Mouse (Mus musculus): Measurements from ENCODE around the gene Pnliprp2.

Pnliprp2 gene

DNA sequence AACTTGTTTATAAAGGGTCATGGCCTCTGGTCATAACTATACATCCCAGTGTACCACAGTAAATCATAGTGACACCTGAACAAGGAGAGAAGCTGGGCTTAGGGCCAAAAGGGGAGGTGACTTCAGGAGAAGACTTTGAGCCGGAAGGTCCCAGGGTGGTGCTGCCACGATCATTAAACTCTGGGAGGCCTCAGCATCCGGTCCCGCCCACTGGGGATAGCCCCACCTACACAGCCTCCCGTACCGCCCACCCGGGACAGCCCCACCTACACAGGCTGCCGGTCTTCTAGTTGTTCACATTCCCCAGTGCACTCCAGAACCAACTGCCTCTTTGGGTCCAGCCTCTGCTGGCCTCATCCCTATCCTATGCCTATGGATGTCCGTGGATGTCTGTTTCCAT, at the start of gene Pnliprp2:
Gene Pnliprp2 (plus strand): TSS at position 297 of the 400 bp plus-strand sequence.
- no peak for DNase-seq (ENCODE audit: low spot score)

DNA sequence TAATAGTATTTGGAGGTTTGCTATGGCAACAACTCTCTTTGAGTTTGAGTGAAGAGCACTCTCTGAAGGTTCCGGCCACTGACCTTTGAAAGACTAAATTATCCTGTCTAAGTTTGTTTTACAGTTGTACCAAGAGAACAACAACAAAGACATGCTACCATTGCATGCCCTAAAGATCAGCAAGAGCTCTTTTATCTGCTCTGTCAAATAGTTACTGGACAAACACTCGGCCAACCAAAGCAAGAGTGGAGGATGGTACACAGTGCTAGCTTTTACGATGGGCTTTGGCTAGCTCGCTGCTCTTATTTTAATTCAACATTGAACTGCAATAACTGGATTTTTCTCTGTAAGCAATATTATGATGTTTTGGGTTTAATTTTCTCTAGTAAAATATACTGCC, 41.6 kb upstream of the Pnliprp2 start:
- DNase-seq (ENCODE audit: low spot score), result no peak

DNA sequence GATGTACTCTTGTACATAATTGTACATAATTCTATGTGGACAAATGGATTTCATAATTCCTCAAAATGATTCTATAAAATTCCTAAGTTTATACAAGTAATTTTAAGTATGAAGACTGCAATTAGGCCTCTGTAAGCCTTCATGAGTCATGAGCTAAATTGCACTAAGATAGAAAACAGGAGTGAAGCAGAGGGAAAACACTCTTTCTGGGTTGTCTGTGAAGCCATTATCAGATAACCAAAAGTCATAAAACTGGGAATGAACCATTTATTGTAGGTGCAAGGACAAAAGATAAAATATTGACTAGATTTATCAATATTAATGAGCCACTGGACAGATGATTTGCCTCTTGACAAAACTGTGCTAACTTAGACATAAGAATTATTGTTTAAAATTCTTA, 39.1 kb upstream of the Pnliprp2 start:
- DNase-seq (ENCODE audit: low spot score), result no peak

DNA sequence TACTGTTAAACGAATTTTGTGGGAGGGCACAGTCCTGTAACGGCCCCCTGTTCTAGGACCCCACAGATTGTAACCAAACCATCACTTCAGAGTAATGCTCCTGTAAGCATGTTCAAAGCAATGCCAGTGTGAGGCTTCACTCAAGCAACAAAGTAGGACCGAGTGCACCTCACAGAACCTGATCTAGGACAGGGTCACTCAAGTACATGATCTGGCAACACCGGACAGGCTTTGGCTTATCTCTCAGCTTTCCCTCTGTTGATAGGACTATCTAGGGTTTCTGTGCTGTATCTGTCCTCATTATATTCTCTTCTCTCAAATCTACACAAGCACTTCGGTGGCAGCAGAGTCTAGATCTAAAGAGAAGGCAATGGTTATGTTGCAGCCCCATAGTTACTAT, 33.0 kb upstream of the Pnliprp2 start:
- no peak for DNase-seq (ENCODE audit: low spot score)

DNA sequence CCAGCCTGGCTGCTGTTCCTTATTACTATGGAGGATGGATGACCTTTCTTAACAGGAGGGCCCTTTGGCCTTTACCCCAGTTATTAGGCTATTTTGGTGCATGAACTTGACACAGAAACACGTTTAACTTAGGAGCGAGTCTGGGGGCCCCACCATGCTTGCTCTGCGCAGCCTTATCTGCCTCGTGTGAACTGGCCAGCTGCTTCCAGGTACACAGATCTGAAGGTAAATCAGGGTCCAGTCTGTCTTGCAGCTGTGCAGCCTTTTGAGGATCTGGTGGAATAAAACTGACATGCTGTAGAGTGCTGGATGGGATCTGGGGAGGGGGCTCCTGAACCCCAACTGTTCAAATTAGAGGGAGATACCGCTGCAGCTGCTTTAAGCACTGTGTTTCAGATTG, 31.8 kb upstream of the Pnliprp2 start:
- DNase-seq (ENCODE audit: low spot score), result no peak

DNA sequence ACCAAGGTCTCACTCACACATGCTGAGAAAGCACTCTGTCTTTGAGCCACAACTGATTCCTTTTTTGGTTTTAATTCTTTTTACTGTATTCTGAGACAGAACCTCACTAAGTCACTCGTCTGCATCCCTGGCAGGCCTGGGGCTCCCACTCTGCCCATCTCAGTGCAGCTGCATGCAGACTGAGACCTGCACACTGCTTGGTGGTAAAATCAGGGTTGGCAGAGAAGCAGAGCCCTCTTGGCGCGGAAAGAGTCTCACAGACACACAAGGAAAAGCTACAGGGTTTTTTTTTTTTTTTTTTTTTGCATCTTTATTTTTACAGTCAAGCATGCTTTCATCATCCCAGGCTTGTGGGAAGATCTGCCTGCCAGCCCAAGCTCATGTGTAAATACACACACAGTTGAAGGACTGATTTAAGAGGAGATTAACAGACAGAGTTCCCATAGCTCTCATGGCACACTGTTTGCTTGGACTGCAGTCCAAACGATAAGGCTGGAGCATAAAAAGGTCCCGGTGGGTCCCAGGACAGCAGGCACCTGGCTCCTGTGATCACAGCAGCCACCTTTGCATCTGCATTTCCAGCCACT, 31.0 kb upstream of the Pnliprp2 start, which contains the start of gene Pnliprp1:
Gene Pnliprp1 (plus strand): TSS at position 443 of the 587 bp plus-strand sequence.
- peak; percentile 24 for DNase-seq (ENCODE audit: low spot score)

DNA sequence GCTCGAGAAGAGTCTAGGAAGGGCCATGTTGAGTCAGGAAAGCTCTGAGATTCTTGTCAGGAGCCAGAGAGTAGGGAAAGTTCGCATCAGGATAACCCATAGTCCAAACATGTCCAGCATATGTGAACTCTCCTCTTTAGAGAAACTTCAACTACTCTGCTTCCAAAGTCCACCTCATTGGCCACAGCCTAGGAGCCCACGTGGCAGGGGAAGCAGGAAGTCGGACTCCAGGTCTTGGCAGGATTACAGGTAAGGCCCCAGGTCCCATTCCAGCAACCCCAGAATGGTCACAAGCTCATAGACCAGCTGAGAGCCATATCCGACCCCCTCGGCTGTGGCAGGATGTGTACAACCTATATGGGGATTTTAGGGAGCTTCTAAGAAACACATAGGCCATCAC, 26.3 kb upstream of the Pnliprp2 start:
- DNase-seq (ENCODE audit: low spot score), result no peak

DNA sequence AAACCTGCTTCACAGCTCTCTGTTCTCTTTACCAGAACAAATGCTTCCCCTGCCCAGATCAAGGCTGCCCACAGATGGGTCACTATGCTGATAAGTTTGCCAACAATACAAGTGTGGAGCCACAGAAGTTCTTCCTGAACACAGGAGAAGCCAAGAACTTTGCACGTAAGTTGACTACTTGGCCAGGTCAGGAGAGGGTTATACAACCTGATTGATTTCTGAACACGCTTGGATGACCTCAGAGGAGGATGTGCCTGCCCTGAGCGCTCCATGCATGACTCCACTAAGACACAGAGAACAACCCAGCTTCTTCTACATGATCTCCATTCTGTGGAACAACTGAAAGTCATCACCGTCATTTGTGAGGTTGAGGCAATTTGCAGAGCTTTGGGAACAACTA, 21.4 kb upstream of the Pnliprp2 start:
- no peak for DNase-seq (ENCODE audit: low spot score)

DNA sequence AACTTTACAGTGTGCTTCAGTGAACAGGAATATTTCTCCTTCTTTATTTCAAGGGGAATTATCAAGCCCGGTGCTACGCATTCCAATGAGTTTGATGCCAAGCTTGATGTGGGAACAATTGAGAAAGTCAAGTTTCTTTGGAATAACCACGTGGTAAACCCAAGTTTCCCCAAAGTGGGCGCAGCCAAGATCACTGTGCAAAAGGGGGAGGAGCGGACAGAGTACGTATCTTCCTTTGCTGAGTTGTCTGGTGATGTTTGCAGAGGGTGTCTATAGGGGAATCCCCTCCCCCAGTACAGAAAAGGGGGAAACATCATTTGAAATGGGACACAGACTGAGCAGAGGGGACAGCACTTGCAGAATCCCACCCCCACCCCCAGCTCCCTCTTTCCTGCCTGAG, 18.5 kb upstream of the Pnliprp2 start:
- no peak for DNase-seq (ENCODE audit: low spot score)

DNA sequence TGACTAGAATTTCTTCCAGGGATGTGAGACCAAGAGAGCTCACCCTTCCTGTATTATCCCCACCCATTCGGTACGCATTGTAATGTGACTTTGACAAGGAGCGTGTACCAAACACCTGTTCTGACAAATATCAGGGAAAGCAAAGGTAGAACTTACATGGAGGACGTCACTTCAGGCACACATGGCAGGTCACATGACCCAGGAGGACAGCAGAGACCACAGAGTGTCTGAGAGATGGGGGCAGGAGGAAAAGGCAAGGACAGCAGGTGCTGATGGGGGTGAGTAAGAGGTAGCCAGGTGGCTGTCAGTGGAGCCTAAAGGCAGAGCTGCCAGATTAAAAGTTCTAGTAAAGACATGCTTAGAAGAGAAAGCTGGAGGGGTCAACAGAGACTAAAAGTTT, 16.8 kb upstream of the Pnliprp2 start:
- DNase-seq (ENCODE audit: low spot score), result no peak

DNA sequence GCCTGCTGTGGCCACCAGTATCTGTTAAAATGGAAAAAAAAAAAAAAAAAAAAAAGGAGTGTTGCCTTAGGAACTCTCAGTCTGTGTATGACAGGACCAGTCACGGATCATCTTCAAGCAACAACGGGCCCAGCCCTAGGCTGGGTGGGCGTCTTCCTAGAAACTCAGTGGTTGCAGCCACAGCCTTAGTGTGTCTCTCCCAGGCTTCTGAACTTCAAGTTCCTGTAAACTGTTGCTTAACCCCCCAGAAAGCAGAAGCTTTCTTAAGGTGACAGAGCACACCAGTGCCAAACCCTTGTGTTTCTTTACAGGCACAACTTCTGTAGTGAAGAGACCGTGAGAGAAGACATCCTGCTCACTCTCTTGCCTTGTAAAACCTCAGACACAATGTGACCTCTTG, 15.8 kb upstream of the Pnliprp2 start:
- DNase-seq (ENCODE audit: low spot score), result no peak

DNA sequence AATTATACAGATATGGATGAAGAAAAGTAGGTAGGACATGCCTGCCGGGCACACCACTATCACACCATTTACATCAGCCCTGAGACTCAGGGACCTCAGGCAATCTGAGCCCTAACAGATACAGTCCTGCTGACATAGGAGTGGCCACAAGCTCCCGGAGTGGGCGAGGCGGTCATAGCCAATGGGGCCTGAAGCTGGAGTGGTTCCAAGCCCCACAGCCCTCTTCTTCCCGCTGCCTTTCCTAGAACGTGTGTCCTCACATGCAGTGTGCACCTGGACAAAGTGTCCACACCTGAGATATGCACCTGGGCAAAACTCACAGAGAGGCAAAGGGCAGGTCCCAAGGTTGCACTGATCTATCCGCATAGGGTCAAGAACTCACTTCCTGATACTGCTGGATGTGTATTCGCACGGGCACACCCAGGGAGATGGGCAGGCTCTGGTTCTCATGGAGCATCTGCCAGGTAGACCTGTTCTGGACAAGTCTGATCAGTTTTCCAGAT, 12.0 kb upstream of the Pnliprp2 start:
- DNase-seq (ENCODE audit: low spot score), result no peak

DNA sequence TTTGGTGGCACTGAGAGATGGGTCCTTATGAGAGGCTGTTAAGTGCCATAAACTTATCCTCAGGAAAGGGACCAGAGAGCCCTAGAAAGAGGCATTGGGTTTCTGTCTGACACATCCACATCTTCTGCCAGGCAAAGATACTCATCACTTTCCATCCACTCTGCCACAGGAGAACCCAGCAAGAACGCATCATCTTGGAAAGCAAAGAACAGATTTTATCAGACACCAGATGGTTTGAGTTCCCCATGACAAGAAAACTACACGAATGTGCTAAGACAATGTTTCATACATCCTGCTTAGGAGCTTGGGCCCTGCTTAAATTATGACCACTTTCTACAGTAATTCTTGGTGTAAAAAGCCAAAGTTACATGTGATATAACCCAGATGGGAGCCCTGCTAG, 8.7 kb upstream of the Pnliprp2 start:
- DNase-seq (ENCODE audit: low spot score), result no peak

DNA sequence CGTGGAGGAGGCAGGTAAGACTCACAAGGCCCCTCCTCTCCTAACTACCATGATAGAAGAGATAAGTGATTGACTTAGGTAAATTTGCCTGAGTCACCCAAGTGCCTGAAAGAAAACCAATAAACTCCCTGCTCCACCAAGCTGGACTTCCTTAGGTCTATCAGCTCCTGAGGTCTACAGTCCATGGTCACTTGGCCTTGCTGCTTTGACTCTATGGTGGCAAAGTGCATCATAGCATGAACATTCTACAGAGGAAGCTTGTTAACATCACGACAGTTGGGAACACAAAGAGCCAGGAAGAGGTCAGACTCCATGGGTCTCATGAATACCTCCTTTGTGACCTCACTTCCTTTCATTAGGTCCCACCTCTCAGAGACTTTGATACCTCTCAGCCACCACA, 8.0 kb upstream of the Pnliprp2 start:
- DNase-seq (ENCODE audit: low spot score), result no peak

DNA sequence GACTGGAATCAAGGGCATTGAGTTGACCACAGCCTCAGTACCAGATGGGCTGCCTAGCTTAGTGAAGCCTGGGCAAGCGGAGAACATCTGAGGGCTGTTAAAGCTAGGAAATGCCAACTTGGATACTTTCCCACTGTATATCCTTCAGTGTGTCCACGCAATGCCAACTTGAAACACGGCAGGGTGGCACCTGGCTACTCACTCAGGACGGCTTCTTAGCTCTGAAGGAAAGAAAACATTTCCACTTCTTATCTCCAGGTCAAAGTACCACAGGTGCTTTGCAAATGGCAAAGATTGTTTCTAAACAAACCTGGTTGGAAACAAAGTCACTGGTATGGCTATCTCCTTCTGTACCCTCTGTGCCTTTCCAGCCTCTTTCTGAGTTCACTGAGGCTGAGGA, 648 bp upstream of the Pnliprp2 start:
- no peak for DNase-seq (ENCODE audit: low spot score)

DNA sequence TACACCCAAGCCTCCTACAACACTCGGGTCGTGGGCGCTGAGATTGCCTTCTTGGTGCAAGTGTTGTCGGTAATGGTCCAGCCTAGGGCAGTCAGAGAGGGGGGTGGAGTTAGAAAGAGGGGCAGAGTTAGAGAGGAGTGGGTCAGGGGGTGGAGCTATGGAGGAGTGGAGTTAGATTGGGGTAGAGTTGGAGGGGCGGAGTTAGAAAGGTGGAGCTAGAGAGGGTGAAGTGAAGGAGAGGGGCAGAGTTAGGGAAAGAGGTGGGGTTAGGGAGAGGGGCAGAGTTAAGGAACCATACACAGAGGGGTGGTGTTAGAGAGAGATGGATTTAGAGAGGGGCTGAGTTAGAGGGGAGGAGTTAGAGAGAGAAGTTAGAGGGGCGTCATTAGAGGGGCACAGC, 2.8 kb downstream of the Pnliprp2 start:
- DNase-seq (ENCODE audit: low spot score), result no peak

DNA sequence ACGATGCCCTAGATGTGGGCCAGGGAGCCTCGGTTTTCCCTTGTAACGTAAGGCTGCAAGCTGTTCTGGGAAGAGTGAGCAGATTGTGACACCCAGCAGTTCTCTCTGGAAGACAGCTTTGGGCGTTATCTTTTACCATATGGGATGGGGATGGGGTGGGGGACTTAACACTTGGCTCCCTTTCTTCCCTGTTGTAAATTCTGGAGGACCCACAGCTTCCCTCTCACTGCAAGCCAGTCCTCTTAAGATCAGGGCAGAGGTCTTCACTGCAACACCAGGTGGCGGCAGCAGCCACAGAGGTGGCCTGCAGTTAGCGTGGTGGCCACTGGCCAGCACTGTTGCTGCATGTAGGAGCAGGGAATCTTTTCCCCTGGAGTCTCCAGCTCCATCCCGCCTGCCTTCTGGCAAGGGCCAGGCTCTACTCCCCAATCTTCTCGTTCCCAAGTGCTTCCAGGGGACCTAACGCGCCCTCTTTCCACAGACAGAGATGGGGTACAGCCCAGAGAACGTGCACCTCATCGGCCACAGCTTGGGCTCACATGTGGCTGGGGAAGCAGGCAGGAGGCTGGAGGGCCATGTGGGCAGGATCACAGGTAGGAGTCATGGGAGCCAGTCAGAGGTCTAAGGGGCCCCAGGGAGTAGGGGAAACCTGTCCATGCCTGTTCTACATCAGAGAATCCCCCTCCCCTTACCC, 3.5 kb downstream of the Pnliprp2 start:
- DNase-seq (ENCODE audit: low spot score), result peak; percentile 72

DNA sequence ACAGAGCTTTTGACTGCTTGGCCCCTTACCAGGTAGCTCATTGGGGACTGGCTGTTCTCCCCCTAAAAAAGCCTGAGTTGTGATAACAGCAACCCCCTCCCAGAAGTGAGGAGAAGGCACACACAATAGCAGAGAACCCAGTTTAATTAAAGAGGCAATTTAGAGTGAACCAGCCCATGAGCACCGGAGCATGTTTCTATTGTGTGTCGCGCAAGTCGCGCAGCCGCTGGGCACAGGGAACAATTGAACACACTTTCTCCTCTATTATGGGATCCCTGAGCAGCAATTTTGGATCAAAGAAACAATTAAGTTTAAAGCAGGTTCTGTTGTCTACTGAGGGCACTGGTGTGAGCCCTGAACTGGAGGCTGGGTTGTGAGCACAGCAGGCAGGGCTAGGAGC, 7.8 kb downstream of the Pnliprp2 start:
- no peak for DNase-seq (ENCODE audit: low spot score)

DNA sequence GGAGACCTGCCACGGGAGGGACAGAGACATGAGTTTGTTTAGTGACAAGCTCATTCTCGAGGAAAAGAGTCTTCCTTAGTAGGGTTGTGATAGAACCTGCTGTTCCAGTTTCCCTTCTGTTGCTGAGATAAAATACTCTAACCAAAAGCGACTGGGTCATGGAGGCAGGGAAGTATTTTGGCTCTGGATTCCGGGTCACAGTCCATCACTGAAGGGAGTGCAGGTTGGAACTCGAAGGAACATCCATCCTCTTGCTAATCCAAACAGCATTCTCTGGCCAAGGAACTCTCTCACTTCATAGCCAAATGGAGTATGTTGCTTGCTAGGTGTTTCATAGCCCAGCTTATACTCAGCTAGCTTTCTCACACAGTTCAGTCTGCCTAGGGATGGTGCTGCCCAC, 16.9 kb downstream of the Pnliprp2 start:
- no peak for DNase-seq (ENCODE audit: low spot score)

DNA sequence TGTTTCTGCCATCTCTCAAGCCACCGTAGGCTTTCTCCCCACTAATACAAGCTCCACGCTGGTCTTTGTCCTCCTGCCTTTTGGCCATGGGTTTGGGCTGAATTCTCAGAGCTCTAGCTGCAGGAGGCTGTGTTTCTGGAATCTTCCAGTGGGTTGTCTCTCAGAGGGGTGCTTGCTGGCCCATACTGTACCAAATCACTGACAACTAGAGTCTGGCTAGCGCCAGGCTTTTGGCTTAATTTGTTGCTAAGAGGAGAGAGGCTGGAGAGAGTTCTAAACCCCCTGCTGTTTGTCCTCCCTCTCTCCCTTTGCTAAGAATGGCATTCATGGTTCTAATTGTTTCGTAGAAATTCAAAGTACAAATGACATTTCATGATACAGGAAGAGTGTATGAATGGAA, 22.0 kb downstream of the Pnliprp2 start:
- DNase-seq (ENCODE audit: low spot score), result no peak

DNA sequence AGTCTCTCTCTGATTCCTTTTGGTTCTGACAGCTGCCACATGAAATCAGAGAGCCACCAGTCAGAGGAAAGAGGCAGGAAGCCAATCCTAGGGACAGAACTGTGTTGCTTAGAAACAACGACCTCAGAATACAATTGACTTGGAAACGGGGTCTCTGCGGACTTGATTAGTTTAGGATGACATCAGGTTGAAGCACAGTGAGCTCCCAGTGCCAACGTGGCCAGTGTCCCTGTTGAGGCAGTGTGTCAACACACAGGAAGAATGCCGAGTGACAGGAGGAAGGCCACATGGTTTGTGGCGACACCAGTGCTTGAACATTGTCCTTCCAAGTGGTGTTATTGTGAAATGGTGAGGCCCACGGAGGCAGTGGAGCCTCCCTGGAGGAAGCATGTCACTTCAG, 24.4 kb downstream of the Pnliprp2 start:
- DNase-seq (ENCODE audit: low spot score), result no peak

DNA sequence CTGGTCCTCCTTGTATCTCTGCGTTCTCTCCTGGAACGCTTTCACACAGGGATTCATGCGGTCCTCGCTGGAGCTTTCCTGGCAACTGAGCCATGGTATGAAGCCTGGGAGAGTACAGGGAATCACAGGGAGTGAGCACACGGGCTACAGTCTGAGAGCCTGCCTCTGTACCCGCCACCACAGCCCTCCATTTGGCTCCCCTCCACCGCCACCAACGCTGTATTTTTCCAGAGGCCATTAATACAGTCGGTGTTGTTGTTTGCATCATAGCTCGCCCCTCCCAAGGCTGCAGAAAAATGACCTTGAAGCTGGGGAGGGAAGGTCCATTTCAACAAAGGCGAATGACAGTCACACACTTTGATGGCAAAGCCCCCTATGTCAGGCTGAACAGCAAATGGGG, 29.7 kb downstream of the Pnliprp2 start:
- no peak for DNase-seq (ENCODE audit: low spot score)

DNA sequence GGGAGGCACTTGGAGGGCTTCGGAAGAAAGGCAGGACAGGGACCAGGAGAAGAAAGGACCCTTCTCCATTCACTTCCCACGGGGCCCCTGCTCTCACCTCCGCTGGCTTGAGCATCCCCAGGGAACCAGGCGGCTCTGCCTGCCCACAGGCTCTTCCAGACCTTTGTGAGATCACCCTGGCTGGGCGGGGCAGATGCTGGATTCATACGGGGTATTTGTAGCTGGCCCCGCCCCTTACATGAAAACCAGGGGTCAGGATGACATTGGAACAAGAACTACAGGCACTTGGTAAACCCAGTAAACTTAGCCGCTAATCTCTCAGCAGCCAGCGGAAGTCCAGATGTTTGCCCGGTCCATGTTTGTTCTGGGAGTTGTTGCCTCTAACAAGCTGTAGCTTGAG, 34.8 kb downstream of the Pnliprp2 start, which contains the start of gene 1700019N19Rik:
Gene 1700019N19Rik (minus strand): TSS at position 178 of the 400 bp plus-strand sequence.
- DNase-seq (ENCODE audit: low spot score), result no peak

Data from adipocyte (in vitro differentiated cells).